In genomic region chr2:132741862-132742347, GRCm38 (mm10) we compare ENCODE assay signal across 10 mouse cellular contexts. TPM values are rescaled to one million over a fixed set of nuclear protein-coding genes. Genes with fewer than 3 reads are reported as not detected.
A peak's percentile ranks its signal among the peaks of the same experiment; 100 is the strongest.
DNase-seq lines count a peak whose midpoint lies in the region; ATAC-seq lines count a peak whose summit lies in the region.
"Had no signal": no experiment of that assay in that cellular context is flagged by ENCODE, and none has a peak within 500 bp of the region (broad histone marks: within the 10 kb centered on the region; RNA-seq: fewer than 3 reads in every experiment).

No protein-coding gene starts in this region.

- H3K9me3 ChIP-seq in hindbrain, embryonic 16.5 days (ENCODE audit: control insufficient read depth, low read length), result no peaks in the 10 kb centered on the region

- WGBS in hindbrain, embryonic 16.5 days, result 32% methylated on average over 8 of the region's 8 CpGs

- H3K4me2 ChIP-seq in hindbrain, embryonic 16.5 days (ENCODE audit: low read length), result no peak overlapping the region
- H3K4me2 ChIP-seq: heart, embryonic 11.5 days had no signal

- H3K36me3 ChIP-seq in hindbrain, embryonic 16.5 days (ENCODE audit: control insufficient read depth, insufficient read depth, low read length), result no peaks in the 10 kb centered on the region

- peak; percentile 5 for DNase-seq in embryo, embryonic 11 days
- no peak for DNase-seq in embryo, embryonic 10.5 days (ENCODE audit: low spot score)
- DNase-seq in Muller cell, postnatal 12 days (ENCODE audit: inconsistent ontology term), result peak; percentile 67
- DNase-seq in left cerebral cortex, adult 8-10 months (ENCODE audit: low spot score in 2 of 2), result peak; percentile 45 to 84
- DNase-seq in B cell, adult 2 months, result no peak
- no peak for DNase-seq in lung, postnatal 10 days
- no peak for DNase-seq in lung, postnatal 14 days

- no peak overlapping the region for H3K27ac ChIP-seq in hindbrain, embryonic 16.5 days (ENCODE audit: low read depth, low read length)

- no peak overlapping the region for H3K9ac ChIP-seq in hindbrain, embryonic 16.5 days (ENCODE audit: low read depth, low read length)

- ATAC-seq in hindbrain, embryonic 16.5 days, result 0 out of 2 replicates have a peak, but pooled peaks have one; percentile 50

- no peaks in the 10 kb centered on the region for H3K4me1 ChIP-seq in hindbrain, embryonic 16.5 days (ENCODE audit: control insufficient read depth, insufficient read depth, low read depth, low read length)

- no peaks in the 10 kb centered on the region for H3K27me3 ChIP-seq in hindbrain, embryonic 16.5 days (replicated peaks; ENCODE audit: control insufficient read depth, insufficient read depth, low read length)

- no peak overlapping the region for H3K4me3 ChIP-seq in hindbrain, embryonic 16.5 days (ENCODE audit: low read length)

RNA-seq across cellular contexts. Expression of gene Chgb, which starts 39.2 kb away (rescaled TPM):
- polyA plus RNA-seq in hindbrain, embryonic 16.5 days (2015; fragmentation: Nextera tagmentation; extraction: Ambion mirVana), result 113 and 132 TPM in 2 replicates
- total RNA-seq in left cerebral cortex, adult 8-10 months (2022), result 100 to 1,000 TPM; 213 to 265 (median 237) TPM
- total RNA-seq: liver, adult 2 months had no signal

RNA-seq across cellular contexts. Expression of gene Shld1, which starts 55.2 kb away (rescaled TPM):
- polyA plus RNA-seq in hindbrain, embryonic 16.5 days (2015; fragmentation: Nextera tagmentation; extraction: Ambion mirVana), result 21.3 and 23.5 TPM in 2 replicates
- total RNA-seq in left cerebral cortex, adult 8-10 months (2022), result 10 to 100 TPM in 2 of 4 experiments, 1 to 10 TPM in 2; 8.9 to 12.7 (median 10.9) TPM

Comparison
In these comparisons a context has a peak if more than half of its experiments do, and no peak if none do; other contexts are left out.
1. DNase-seq: peak in embryo, embryonic 11 days (single experiment), Muller cell, postnatal 12 days (single experiment) and left cerebral cortex, adult 8-10 months (2 of 2); none in embryo, embryonic 10.5 days (single experiment), B cell, adult 2 months (0 of 2), lung, postnatal 10 days (single experiment) and lung, postnatal 14 days (single experiment).